Mouse (Mus musculus): ENCODE data around the gene Ruvbl2.

Ruvbl2 gene

GRCm38 (mm10) chr7:45426556-45426955 is 11.3 kb downstream of the Ruvbl2 start:
- DNase-seq (ENCODE audit: low spot score): no peak

- no peak for DNase-seq (ENCODE audit: low spot score)
These were observed 16.7 kb downstream of the Ruvbl2 start for GRCm38 (mm10) chr7:45421194-45421593.

- no peak for DNase-seq (ENCODE audit: low spot score)
These were observed 17.3 kb downstream of the Ruvbl2 start, which contains the start of gene Lhb for GRCm38 (mm10) chr7:45420615-45420919. TSS of gene Lhb (plus strand) at chr7:45420820.

GRCm38 (mm10) chr7:45419859-45420614 is 17.9 kb downstream of the Ruvbl2 start:
- no peak for DNase-seq (ENCODE audit: low spot score)

GRCm38 (mm10) chr7:45417962-45418492 is 19.9 kb downstream of the Ruvbl2 start:
- DNase-seq (ENCODE audit: low spot score): no peak

GRCm38 (mm10) chr7:45415636-45416035 is 22.3 kb downstream of the Ruvbl2 start:
- DNase-seq (ENCODE audit: low spot score): peak; percentile 28

- DNase-seq (ENCODE audit: low spot score): no peak
These were observed 23.1 kb downstream of the Ruvbl2 start for GRCm38 (mm10) chr7:45414740-45415224.

- no peak for DNase-seq (ENCODE audit: low spot score)
These were observed 23.8 kb downstream of the Ruvbl2 start for GRCm38 (mm10) chr7:45413864-45414739.

GRCm38 (mm10) chr7:45413113-45413863 is 24.6 kb downstream of the Ruvbl2 start, which contains the start of gene Ntf5:
TSS of gene Ntf5 (plus strand) at chr7:45413695.
- no peak for DNase-seq (ENCODE audit: low spot score)

- DNase-seq (ENCODE audit: low spot score): no peak
These were observed 25.5 kb downstream of the Ruvbl2 start for GRCm38 (mm10) chr7:45412421-45412820.

GRCm38 (mm10) chr7:45409497-45410163 is 28.3 kb downstream of the Ruvbl2 start:
- no peak for DNase-seq (ENCODE audit: low spot score)

GRCm38 (mm10) chr7:45408949-45409348 is 28.9 kb downstream of the Ruvbl2 start:
- DNase-seq (ENCODE audit: low spot score): no peak

GRCm38 (mm10) chr7:45408351-45408750 is 29.5 kb downstream of the Ruvbl2 start:
- DNase-seq (ENCODE audit: low spot score): no peak

GRCm38 (mm10) chr7:45407836-45408235 is 30.1 kb downstream of the Ruvbl2 start:
- DNase-seq (ENCODE audit: low spot score): no peak

- no peak for DNase-seq (ENCODE audit: low spot score)
These were observed 31.4 kb downstream of the Ruvbl2 start for GRCm38 (mm10) chr7:45406157-45407156.

- peak; percentile 56 for DNase-seq (ENCODE audit: low spot score)
These were observed 32.5 kb downstream of the Ruvbl2 start, which contains the start of gene Kcna7 for GRCm38 (mm10) chr7:45405091-45406075. TSS of gene Kcna7 (plus strand) at chr7:45405653.

GRCm38 (mm10) chr7:45403532-45404261 is 34.2 kb downstream of the Ruvbl2 start:
- DNase-seq (ENCODE audit: low spot score): peak; percentile 67

GRCm38 (mm10) chr7:45401521-45402085 is 36.3 kb downstream of the Ruvbl2 start:
- DNase-seq (ENCODE audit: low spot score): no peak

Measured in T-cell, adult 2 months (primary cell).